In the genomic region with DNA sequence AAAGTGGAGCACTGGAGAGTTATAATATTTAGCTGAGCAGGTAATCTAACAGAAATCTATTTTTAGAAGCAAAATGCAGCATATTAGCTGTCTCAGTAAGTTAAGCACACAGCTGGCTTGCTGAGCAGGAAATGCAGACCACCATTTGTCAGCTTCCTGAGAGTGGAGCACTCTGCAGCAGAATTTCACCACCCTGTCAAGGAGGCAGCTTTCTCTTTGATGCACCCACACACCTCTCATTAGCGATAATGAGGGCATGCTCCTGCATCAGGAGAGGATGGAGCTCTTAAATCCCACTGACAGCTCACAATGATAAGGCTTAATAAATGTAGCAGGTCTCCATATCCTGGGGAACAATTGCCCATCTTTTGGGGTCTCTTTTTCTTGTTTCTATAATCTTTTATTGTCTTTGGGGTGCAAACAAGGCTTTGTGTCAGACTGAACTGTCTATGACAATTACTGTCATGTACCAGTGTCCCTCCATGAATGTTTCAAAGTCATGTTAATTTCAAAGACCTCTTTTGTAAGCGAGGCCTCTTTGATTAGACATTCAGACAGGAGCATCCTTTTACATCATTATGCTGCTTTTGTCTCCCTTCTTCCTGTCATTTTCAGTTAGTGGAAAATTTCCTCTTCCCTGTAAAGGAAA, we compare ENCODE assay signal across 18 mouse cellular contexts. TPM values are rescaled to one million over a fixed set of nuclear protein-coding genes. Genes with fewer than 3 reads are reported as not detected.
A peak's percentile ranks its signal among the peaks of the same experiment; 100 is the strongest.
DNase-seq lines count a peak whose midpoint lies in the region; ATAC-seq and TF ChIP-seq lines count a peak whose summit lies in the region.
"Had no signal": no experiment of that assay in that cellular context is flagged by ENCODE, and none has a peak within 500 bp of the region (broad histone marks: within the 10 kb centered on the region; RNA-seq: fewer than 3 reads in every experiment).

No protein-coding gene starts in this region.

- peak; percentile 61 for ATAC-seq in forebrain, embryonic 15.5 days (replicated peaks)
- peak; percentile 84; the same call in 1 of the 2 replicates for ATAC-seq in midbrain, embryonic 14.5 days (ENCODE audit: low FRiP score, low TSS enrichment)
- ATAC-seq: CD4-positive, CD25-positive, alpha-beta regulatory T cell, adult 4 months; intestine, postnatal 0 days had no signal

- no peaks in the 10 kb centered on the region for H3K9me3 ChIP-seq in forebrain, embryonic 15.5 days
- H3K9me3 ChIP-seq in midbrain, embryonic 14.5 days (ENCODE audit: control insufficient read depth, low read length) = no peaks in the 10 kb centered on the region
- H3K9me3 ChIP-seq: limb, embryonic 15.5 days; neural tube, embryonic 12.5 days had no signal

- peaks cover 6% of the 10 kb centered on the region; the same call in 1 of the 2 replicates for H3K36me3 ChIP-seq in forebrain, embryonic 15.5 days
- H3K36me3 ChIP-seq in midbrain, embryonic 14.5 days (ENCODE audit: control insufficient read depth, insufficient read depth, low read length) = peaks cover 22% of the 10 kb centered on the region; the same call in 1 of the 2 replicates
- H3K36me3 ChIP-seq: neural tube, embryonic 12.5 days had no signal

- no peak overlapping the region for H3K4me2 ChIP-seq in forebrain, embryonic 15.5 days (replicated peaks)
- no peak overlapping the region for H3K4me2 ChIP-seq in midbrain, embryonic 14.5 days (ENCODE audit: low read length)
- H3K4me2 ChIP-seq: limb, embryonic 15.5 days; lung, embryonic 14.5 days; neural tube, embryonic 12.5 days had no signal

- H3K9ac ChIP-seq in forebrain, embryonic 15.5 days (replicated peaks) = no peak overlapping the region
- no peak overlapping the region for H3K9ac ChIP-seq in midbrain, embryonic 14.5 days (replicated peaks; ENCODE audit: low read length)
- H3K9ac ChIP-seq: limb, embryonic 15.5 days; lung, embryonic 14.5 days; neural tube, embryonic 12.5 days had no signal

- TF ChIP-seq CTCF in left cerebral cortex, adult 2 months (IDR thresholded peaks at IDR 0.05) = no peak

- DNase-seq in left cerebral cortex, adult 11 months (ENCODE audit: low spot score) = peak; percentile 22
- no peak for DNase-seq in left cerebral cortex, adult 2 months (ENCODE audit: extremely low spot score in 1 of 2, low spot score in 2 of 2)
- peak; percentile 59 for DNase-seq in brain, adult 2 months (ENCODE audit: low read depth, low spot score)
- peak; percentile 68 for DNase-seq in midbrain, embryonic 14.5 days
- no peak for DNase-seq in lung, postnatal 25 days (ENCODE audit: low spot score)
- no peak for DNase-seq in kidney, postnatal 36 days
- DNase-seq in layer of hippocampus, adult 9-10 months (ENCODE audit: low spot score) = no peak
- DNase-seq: cerebellum, adult 18-20 months; heart, postnatal 14 days; kidney, postnatal 25 days; lung, embryonic 14.5 days; right cerebral cortex, adult 18-20 months had no signal

- no peak overlapping the region for H3K27ac ChIP-seq in left cerebral cortex, adult 2 months
- peak overlapping the region; percentile 51 for H3K27ac ChIP-seq in forebrain, embryonic 15.5 days (replicated peaks)
- H3K27ac ChIP-seq in midbrain, embryonic 14.5 days (replicated peaks; ENCODE audit: low read depth, low read length) = peak overlapping the region; percentile 55; the same call in 1 of the 2 replicates
- H3K27ac ChIP-seq: limb, embryonic 15.5 days; neural tube, embryonic 12.5 days; stomach, postnatal 0 days had no signal

- WGBS in forebrain, embryonic 15.5 days = 55% methylated on average over 2 of the region's 2 CpGs
- 66% methylated on average over 2 of the region's 2 CpGs for WGBS in midbrain, embryonic 14.5 days

- H3K4me3 ChIP-seq in left cerebral cortex, adult 2 months = no peak overlapping the region
- no peak overlapping the region for H3K4me3 ChIP-seq in forebrain, embryonic 15.5 days
- H3K4me3 ChIP-seq in midbrain, embryonic 14.5 days (replicated peaks; ENCODE audit: low read depth, low read length) = no peak overlapping the region
- H3K4me3 ChIP-seq: limb, embryonic 15.5 days; neural tube, embryonic 12.5 days had no signal

- intact Hi-C loops in left cerebral cortex, adult 2 months (cut with DNase I) = no loop called here

- no peaks in the 10 kb centered on the region for H3K4me1 ChIP-seq in forebrain, embryonic 15.5 days
- no peaks in the 10 kb centered on the region for H3K4me1 ChIP-seq in midbrain, embryonic 14.5 days (ENCODE audit: control insufficient read depth, insufficient read depth, low read length)
- H3K4me1 ChIP-seq: limb, embryonic 15.5 days; neural tube, embryonic 12.5 days had no signal

- H3K27me3 ChIP-seq in forebrain, embryonic 15.5 days = no peaks in the 10 kb centered on the region
- H3K27me3 ChIP-seq in midbrain, embryonic 14.5 days (ENCODE audit: control insufficient read depth, insufficient read depth, low read length) = no peaks in the 10 kb centered on the region
- H3K27me3 ChIP-seq: limb, embryonic 15.5 days; neural tube, embryonic 12.5 days had no signal

RNA-seq across cellular contexts. Expression of gene Tbc1d19, which starts 39.0 kb away (rescaled TPM):
- total RNA-seq in left cerebral cortex, adult 2 months (2021) = 10 to 100 TPM; 45.2 to 48.7 TPM
- 61.8 and 64.1 TPM in 2 replicates for polyA plus RNA-seq in forebrain, embryonic 15.5 days (2015; fragmentation: Nextera tagmentation; extraction: Ambion mirVana)
- polyA plus RNA-seq in midbrain, embryonic 14.5 days (2014; fragmentation: Nextera tagmentation; extraction: Ambion mirVana) = 69.0 and 71.0 TPM in 2 replicates

Comparison
In these comparisons a context has a peak if more than half of its experiments do, and no peak if none do; other contexts are left out.
1. DNase-seq: peak in left cerebral cortex, adult 11 months (single experiment), brain, adult 2 months (single experiment) and midbrain, embryonic 14.5 days (single experiment); none in left cerebral cortex, adult 2 months (0 of 2), lung, postnatal 25 days (single experiment), kidney, postnatal 36 days (0 of 2) and layer of hippocampus, adult 9-10 months (single experiment).